Mouse (Mus musculus) liver, postnatal 0 days (tissue): Measurements from ENCODE around the gene U2af2. TPM values are rescaled to one million over a fixed set of nuclear protein-coding genes. Genes with fewer than 3 reads are reported as not detected.
"Not testable (repeated sequence)": the region's sequence is repeated elsewhere in the genome, so short reads cannot be mapped to it uniquely, and the experiment has no call there.

Experiments used
- ATAC-seq: fragments of 200-750 bp; cut with Nextera tagmentation; 2 replicates; pipeline ENCODE4 v1.8.0; 2017; ENCODE audit warnings: mild to moderate bottlenecking, moderate library complexity
- DNase-seq: peaks from one replicate; pipeline ENCODE4 v3.0.0-alpha.2; 2016
- H3K27ac ChIP-seq: fragments of 300-500 bp; sonication (generic); 2 replicates; pipeline ENCODE4 v1.5.1; 2014; ENCODE audit warnings: antibody characterized with exemption, moderate library complexity, mild to moderate bottlenecking, low read depth
- H3K27me3 ChIP-seq: fragments of 300-500 bp; sonication (generic); 2 replicates; pipeline ENCODE4 v1.6.1; 2014; ENCODE audit warnings: low read length, control low read depth, mixed read lengths; ENCODE audit not compliant: insufficient read depth
- H3K36me3 ChIP-seq: fragments of 300-500 bp; sonication (generic); replicated peaks from 2 replicates; pipeline ENCODE4 v1.6.1; 2014; ENCODE audit warnings: mild to moderate bottlenecking, control low read depth, low read length, moderate library complexity, mixed read lengths; ENCODE audit not compliant: insufficient read depth
- H3K4me1 ChIP-seq: fragments of 300-500 bp; sonication (generic); 2 replicates; pipeline ENCODE4 v1.6.1; 2014; ENCODE audit warnings: antibody characterized with exemption, mild to moderate bottlenecking, control low read depth; ENCODE audit not compliant: insufficient read depth
- H3K4me2 ChIP-seq: fragments of 300-500 bp; sonication (generic); 2 replicates; pipeline ENCODE4 v1.6.1; 2014; ENCODE audit warnings: low read depth, mild to moderate bottlenecking, low read length, moderate library complexity, mixed read lengths
- H3K4me3 ChIP-seq: fragments of 300-500 bp; sonication (generic); 2 replicates; pipeline ENCODE4 v1.5.1; 2014; ENCODE audit warnings: low read depth, low read length
- H3K9ac ChIP-seq: fragments of 300-500 bp; sonication (generic); replicated peaks from 2 replicates; pipeline ENCODE4 v1.6.1; 2014; ENCODE audit warnings: mild to moderate bottlenecking, moderate library complexity
- H3K9me3 ChIP-seq: fragments of 300-500 bp; sonication (generic); 2 replicates; pipeline ENCODE4 v1.6.1; 2016; ENCODE audit warnings: mild to moderate bottlenecking, control low read depth, low read length, mixed read lengths
- CTCF ChIP-seq: sonication (generic); IDR thresholded peaks from 2 replicates; pipeline ENCODE4 v1.5.1; 2016; ENCODE audit warnings: antibody characterized with exemption, low read depth
- EP300 ChIP-seq: IDR thresholded peaks from 2 replicates; pipeline ENCODE4 v1.6.1; 2016; ENCODE audit warnings: antibody characterized with exemption, low read depth, mild to moderate bottlenecking
- WGBS: fragments of 180-500 bp; shearing (Covaris S2); extraction: QIAGEN DNeasy Blood & Tissue Kit; methylation state at CpG from one replicate; pipeline ENCODE4 v1.1.7; 2014; ENCODE audit not compliant: insufficient replicate concordance; 5-methylcytosine and 5-hydroxymethylcytosine counted together
- polyA plus RNA-seq: library from polyadenylated mRNA; unstranded; fragments of >200 nt; fragmentation: Nextera tagmentation; extraction: Ambion mirVana; gene quantifications from 2 replicates; pipeline ENCODE4 v1.2.1, GENCODE M21; 2015

Gene U2af2
- polyA plus RNA-seq, 1 experiment from 2014 or later = 36.8 TPM

- Histone ChIP-seq H3K4me3 (no peak overlapping the region), H3K27ac (peak overlapping the region; percentile 23), H3K4me2 (peak overlapping the region; percentile 6; the same call in 1 of the 2 replicates), H3K36me3 (peaks cover 63% of the 10 kb centered on the region), H3K9ac (no peak overlapping the region), H3K9me3 (no peaks in the 10 kb centered on the region), H3K4me1 (peaks cover 32% of the 10 kb centered on the region), H3K27me3 (no peaks in the 10 kb centered on the region)
- peak; percentile 62 for TF ChIP-seq EP300
- TF ChIP-seq CTCF = no peak
- WGBS = 63% methylated on average over 2 of the region's 2 CpGs
- ATAC-seq (no peak), DNase-seq (no peak)
Measured at GRCm38 (mm10) chr7:5076931-5077330, 15.0 kb downstream of the U2af2 start.

DNA sequence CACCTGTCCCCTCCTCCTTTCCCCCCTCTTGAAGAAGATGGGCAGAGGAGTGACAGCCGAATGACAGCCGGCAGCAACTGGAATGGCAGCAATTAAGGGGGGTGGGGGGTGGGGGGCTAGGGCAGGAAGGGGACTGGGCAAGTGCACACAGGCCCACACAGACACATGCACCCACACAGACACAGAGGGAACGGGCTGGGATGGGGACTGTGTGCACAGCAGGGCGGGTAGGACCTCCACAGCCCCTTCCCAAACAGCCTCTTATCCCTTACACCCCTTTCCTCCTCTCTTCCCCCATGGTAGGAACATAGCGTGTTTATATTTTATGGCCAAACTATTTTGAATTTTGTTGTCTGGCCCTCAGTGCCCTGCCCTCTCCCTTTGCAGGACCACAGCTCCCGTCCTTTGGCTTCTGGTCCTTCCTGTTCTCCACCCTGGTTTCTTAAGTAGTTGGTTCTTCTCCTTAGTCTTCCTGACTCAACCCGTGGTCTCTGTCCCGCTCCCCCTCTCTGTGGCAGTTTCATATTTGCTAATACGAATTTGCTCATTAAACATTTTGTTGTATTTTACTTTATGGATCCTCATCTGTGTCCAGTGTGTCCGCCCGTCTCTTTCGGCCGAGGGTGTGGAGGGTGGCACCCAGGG, 17.5 kb downstream of the U2af2 start:
- Histone ChIP-seq H3K4me2 (peak overlapping the region; percentile 84), H3K4me1 (peaks cover 34% of the 10 kb centered on the region), H3K9ac (peak overlapping the region; percentile 96), H3K27ac (peak overlapping the region; percentile 98), H3K4me3 (peak overlapping the region; percentile 90), H3K36me3 (peaks cover 51% of the 10 kb centered on the region)
- 29% methylated on average over 8 of the region's 13 CpGs for WGBS
- not testable (repeated sequence) for H3K27me3 ChIP-seq, DNase-seq, H3K9me3 ChIP-seq
- ATAC-seq = peak; percentile 0; the same call in 1 of the 2 replicates

GRCm38 (mm10) chr7:5080010-5080751, 18.2 kb downstream of the U2af2 start, which contains the start of gene Epn1:
TSS of gene Epn1 (plus strand) at chr7:5080235.
- peak within 1 kb of the TSS; percentile 98 for H3K27ac ChIP-seq
- H3K4me2 ChIP-seq = peak within 1 kb of the TSS; percentile 84
- H3K36me3 ChIP-seq = peaks cover 51% of the 10 kb centered on the region
- peak; percentile 94 for ATAC-seq
- no peaks in the 10 kb centered on the region for H3K27me3 ChIP-seq
- 1% methylated on average over 80 of the region's 81 CpGs for WGBS
- H3K9me3 ChIP-seq = no peaks in the 10 kb centered on the region
- H3K9ac ChIP-seq = peak within 1 kb of the TSS; percentile 96
- H3K4me1 ChIP-seq = peaks cover 38% of the 10 kb centered on the region
- peak within 1 kb of the TSS; percentile 90 for H3K4me3 ChIP-seq
- peak; percentile 98 for DNase-seq
- TF ChIP-seq EP300 (peak; percentile 40; the same call in 1 of the 2 replicates), CTCF (no peak)

- Histone ChIP-seq H3K4me3 (peak overlapping the region; percentile 90), H3K4me1 (peaks cover 39% of the 10 kb centered on the region), H3K9ac (peak overlapping the region; percentile 96), H3K27me3 (no peaks in the 10 kb centered on the region), H3K36me3 (peaks cover 55% of the 10 kb centered on the region), H3K9me3 (no peaks in the 10 kb centered on the region), H3K27ac (peak overlapping the region; percentile 98), H3K4me2 (peak overlapping the region; percentile 84)
- DNase-seq (no peak), ATAC-seq (no peak)
- WGBS = 10% methylated on average over 6 of the region's 6 CpGs
- TF ChIP-seq EP300 = no peak
Measured at GRCm38 (mm10) chr7:5080815-5081214, 18.9 kb downstream of the U2af2 start.

DNA sequence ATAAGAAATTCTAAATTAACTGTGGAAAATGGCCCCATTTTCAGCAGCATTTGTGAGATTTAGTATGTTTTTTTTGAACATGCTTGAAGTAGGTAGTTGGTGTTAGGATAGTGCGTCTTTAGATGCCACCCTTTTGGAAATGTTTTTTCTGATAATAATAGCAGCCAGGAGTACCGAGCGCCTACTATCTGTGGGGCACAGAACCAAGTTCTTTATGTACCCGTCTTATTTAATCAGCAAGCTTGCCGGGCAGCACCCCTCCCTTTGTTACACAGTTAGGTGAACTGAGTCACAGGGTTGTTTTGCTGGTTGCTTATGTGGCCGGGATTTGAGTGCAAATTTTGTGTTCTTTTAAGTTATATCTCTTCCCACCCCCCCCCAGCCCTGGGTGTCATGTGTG, 19.3 kb downstream of the U2af2 start:
- ATAC-seq = peak; percentile 11
- H3K36me3 ChIP-seq = peaks cover 56% of the 10 kb centered on the region
- H3K9me3 ChIP-seq = no peaks in the 10 kb centered on the region
- 21% methylated on average over 6 of the region's 6 CpGs for WGBS
- TF ChIP-seq EP300 = peak; percentile 82
- peak; percentile 42 for TF ChIP-seq CTCF
- H3K27ac ChIP-seq = peak overlapping the region; percentile 98
- peak overlapping the region; percentile 96 for H3K9ac ChIP-seq
- no peak for DNase-seq
- H3K4me2 ChIP-seq = peak overlapping the region; percentile 84
- no peaks in the 10 kb centered on the region for H3K27me3 ChIP-seq
- peaks cover 38% of the 10 kb centered on the region for H3K4me1 ChIP-seq
- H3K4me3 ChIP-seq = peak overlapping the region; percentile 90

DNA sequence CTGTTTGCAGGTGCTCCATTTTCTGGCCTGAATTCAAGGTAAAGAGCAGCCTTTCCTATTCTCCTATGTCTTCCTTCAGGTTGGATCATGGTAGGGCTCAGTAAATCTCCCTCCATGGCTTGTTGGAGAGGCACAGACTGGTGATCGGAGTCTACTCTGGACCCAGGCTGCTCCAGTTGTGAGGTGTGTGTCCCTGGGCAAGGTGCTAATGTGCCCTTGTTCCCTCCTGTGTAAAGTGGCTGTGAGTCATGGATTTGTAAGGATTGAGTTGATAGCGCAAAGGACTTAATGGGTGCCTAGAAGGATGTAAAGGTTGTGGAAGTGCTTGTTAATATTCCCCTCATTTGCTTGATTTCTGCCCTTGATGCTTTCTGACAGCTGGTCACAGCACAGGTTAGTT, 20.0 kb downstream of the U2af2 start:
- WGBS = 81% methylated on average over 2 of the region's 2 CpGs
- Histone ChIP-seq H3K9ac (peak overlapping the region; percentile 96), H3K4me1 (peaks cover 36% of the 10 kb centered on the region), H3K4me3 (peak overlapping the region; percentile 90), H3K27ac (peak overlapping the region; percentile 98), H3K36me3 (peaks cover 55% of the 10 kb centered on the region), H3K9me3 (no peaks in the 10 kb centered on the region), H3K27me3 (no peaks in the 10 kb centered on the region), H3K4me2 (peak overlapping the region; percentile 84)
- TF ChIP-seq EP300 (no peak), CTCF (no peak)
- no peak for ATAC-seq
- no peak for DNase-seq
